Mouse (Mus musculus) thymus, postnatal 14 days (tissue): ENCODE results near the gene Csk.
A peak's percentile ranks its signal among the peaks of the same experiment; 100 is the strongest.

Experiments
- DNase-seq: peaks from one replicate; pipeline ENCODE4 v3.0.0; 2021

Gene Csk

DNA sequence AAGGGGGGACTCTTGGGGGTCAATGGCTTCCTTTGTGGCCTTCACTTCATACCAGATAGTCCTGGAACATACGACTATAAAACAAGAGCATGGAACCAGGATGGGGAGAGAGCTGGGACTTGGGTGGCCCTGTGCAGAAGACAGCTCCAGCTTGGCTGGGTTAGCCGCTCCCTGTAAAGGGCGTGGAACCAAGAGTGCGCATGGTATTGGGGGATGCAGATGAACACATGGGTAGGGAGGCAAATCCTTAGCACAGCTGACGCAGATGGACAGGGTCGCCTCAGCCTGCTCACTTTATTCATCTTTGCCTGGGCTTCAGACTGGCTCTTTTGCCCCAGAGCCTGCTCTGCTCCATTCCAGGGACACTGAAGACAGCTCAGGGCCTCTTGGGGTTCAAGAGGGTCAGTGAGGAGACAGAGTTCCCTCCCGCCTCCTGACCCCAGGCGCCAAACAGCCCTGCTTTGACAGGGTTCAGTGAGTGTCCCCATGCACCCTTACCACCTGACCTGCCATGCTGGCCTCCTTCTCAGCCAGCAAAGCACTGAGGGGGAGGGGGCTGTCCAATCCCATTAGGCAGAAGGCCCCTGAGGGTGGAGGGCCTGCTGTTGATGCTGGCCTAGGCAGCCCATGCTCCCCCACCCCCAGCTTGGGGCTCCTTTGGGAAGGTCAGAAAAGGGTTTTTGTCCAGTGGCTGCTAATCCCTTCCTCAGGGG lies 54.4 kb downstream of the Csk start:
- DNase-seq, result no peak

DNA sequence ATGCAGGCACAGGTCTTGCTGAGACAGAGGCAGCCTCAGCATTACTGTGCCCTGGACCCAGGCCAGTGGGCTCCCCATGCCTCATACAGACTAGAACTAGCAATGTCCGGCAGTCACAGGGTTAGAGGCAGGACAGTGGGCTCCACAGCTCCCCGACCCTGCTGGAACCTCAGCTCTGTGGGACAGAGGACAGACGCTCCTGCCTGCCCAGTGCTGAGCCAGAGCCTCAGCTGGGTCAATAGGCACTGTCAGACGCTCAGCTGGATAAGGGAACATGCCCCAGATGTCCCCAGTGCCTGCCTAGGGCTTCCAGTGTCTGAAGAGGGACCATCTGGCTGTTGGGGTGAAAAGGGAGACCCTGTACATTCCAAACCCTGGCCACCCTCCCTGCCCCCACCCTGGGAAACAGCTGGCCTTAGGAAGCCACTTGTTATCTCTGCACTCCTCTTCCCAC lies 55.5 kb downstream of the Csk start:
- no peak for DNase-seq

DNA sequence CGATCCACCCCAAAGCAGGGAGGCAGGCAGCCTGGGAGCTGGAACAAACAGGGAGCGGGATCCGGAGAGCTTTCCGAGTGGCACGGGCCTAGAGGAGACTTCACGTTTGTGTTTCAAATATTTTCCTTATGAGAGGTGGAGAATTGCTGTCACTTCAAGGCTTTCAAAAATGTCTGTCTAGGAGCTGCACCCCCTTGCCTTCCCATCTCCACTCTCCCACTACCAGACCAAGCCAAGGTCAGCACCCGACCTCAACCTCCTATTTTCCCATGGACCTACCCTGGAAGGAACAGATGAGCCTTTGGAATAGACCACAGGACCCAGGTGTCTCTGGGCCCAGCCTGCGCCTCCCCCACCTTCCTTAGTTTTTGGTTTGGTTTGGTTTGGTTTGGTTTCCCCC lies 56.2 kb downstream of the Csk start:
- no peak for DNase-seq

DNA sequence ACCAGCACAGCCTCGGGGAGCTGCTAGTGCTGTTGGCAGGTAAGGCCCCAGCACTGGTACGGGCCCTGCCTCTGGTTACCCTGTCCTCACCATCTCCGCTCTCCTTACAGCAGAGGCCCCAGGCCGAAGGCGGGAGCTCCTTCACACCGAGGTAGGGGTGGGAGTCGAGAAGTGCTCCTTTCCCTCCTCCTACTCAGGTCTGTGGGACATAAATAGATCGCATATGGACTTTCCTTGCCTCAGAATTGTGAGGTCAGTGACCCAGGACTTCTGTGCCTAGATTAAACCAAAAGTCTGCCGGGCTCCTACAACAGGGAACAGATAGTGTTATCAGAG lies 59.3 kb downstream of the Csk start:
- DNase-seq, result no peak

DNA sequence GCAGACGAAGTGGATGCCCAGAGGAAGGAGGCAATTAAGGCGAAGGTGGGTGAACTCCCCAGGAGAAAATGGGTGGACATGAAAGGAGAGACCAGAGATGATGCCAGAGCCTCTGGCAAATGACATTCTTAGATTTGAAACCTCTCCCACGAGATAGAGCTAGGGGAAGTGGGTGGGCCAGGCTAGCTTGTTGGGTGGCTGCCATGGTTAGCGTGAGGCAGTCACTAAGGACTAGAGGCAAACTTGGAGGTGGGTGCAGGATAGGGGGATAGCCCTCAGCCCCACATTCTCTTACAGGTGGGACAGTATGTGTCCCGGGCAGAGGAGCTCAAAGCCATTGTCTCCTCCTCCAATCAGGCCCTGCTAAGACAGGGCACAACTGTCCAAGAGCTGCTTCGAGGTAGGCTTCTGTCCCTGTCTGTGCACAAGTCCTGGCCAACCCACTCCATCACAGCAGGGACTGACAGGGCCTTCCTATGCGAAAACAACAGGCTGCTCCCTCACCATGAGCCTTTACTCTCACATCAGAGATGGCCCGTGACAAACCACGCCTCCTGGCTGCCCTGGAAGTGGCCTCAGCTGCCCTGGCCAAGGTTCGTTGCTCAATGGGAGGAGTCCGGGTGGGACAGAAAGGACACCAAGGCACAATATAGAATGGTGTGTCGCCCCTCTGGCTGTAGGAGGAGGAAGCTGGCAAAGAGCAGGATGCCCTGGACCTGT lies 59.8 kb downstream of the Csk start:
- no peak for DNase-seq

DNA sequence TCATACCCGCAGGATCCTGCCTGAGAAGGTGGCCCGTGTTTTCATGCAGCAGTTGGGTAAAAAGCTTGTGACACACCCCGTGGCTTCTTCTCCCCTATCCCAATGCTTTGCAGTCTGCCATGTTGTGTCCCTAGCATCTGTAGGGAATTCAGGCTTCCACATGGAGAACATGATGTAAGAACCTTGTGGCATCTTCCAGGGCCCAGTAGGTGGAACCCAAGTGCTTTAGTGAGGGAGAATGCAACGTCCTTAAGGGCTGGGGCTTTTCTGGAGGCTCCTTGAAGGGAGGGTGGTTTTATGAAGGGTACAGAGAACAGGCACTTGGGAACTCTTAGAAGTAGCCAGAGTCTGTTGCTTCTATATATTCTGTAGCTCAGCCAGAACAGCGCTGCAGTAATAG lies 62.7 kb downstream of the Csk start:
- no peak for DNase-seq

DNA sequence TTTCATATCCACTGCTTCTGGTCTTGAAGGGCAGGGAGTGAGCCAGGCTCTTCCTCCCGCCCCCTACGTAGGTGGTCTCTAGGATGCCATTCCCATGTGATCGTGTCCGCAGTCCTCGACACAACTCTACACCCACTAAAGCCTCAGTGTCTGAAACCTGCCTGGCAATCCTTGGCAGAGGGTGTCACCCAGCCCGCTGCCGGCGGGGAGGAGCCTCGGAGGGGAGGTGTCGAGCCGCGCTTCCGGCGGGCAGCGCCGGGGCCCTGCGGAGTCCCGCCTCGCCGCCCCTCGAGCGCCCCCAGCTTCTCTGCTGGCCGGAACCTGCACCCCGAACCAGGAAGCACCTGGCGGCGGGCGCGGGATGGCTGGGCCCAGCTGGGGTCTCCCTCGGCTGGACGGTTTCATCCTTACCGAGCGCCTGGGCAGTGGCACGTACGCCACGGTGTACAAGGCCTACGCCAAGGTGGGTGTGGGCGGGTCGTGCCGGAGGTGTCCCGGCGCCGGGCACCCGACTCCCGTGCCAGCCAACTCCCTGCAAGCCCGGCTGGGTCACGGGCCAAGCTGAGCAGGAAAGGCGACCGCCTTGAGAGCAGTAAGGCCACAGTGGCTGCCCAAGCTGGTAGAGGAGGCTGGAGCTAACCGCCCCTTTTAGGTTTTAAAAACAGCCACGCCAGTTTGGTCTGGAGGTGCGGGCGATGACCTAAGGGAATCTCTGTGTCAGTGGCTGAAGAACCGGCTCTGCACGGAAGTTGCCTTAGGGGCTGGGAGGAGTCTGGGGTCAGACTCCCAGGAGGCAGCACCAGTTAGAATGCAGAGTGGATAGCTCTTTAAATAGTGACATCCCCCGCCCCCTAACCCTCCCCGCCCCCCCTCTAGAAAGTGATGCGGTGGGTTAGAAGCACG lies 64.0 kb downstream of the Csk start, which contains the start of gene Ulk3:
Gene Ulk3, plus strand, starts transcription at position 229 of the 903 bp plus-strand sequence.
- DNase-seq, result peak; percentile 93

DNA sequence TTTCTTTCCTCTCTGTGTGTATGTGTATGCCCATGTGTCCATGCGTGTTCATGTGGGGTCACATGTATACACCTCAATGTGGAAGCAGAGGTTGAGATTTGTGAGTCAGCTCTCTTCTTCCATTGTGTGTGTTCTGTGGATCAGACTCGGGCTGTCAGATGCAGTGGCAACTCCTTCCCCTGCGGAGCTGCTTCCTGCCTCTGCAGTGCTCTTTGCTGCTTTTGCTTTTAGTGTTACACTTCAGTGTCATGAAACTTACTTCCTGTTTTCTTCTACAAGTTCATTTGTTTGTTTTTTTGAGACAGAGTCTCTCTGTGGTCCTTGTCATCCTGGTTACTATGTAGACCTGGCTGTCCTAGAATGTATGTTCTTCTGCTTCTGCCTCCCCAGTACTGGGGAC lies 68.4 kb downstream of the Csk start:
- DNase-seq, result no peak

DNA sequence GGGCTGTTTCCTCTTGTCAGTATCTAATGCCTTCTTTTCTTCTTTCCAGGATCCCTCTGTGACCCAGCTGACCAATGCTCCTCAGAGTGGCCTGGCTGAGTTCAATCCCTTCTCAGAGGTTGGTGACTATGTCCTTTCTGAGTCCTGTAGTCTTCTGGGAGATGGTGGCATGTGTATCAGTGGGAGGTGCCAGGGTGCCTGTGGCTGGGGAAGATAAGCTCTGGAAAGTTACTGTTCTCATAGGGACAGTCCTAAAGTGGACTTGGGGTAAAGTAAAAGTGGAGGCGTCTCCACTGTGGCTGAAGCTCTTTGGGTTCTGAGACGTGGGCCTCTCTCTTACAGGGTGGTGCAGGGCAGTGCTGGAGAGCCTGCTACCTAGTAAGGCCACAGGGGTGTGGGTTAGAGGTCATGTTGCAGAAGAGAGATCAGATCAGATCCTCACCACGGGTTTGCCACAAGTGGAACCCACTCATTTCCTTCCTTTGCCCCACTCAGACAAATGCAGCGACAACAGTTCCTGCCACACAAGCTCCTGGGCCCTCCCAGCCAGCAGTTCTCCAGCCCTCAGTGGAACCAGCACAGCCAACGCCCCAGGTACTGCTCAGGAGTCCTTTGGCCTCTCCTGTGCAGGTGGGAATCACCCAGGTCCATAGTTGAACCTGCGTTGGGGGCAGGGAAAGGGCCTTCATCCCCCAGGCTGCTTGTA lies 76.1 kb downstream of the Csk start:
- DNase-seq, result no peak
